Mouse (Mus musculus) megakaryocyte progenitor cell, adult 5-6 weeks (primary cell): ENCODE measurements at regions not wholly inside any gene's neighbourhood (a gene's known extent, or its start where the extent isn't known, plus 50 kb on each side); places are given as distances from the start of the nearest gene placed in this dataset.

Experiments used
- ATAC-seq: replicated peaks from 2 replicates; pipeline ENCODE4 v1.8.0; 2016; ENCODE audit warnings: mild to moderate bottlenecking, moderate TSS enrichment, inconsistent platforms; ENCODE audit not compliant: poor library complexity

- ATAC-seq: peak; percentile 99
Measured at GRCm38 (mm10) chr10:102712263-102712662, 200.2 kb downstream of the Rassf9 start.

GRCm38 (mm10) chr10:102705848-102706247, 193.8 kb downstream of the Rassf9 start:
- peak; percentile 66 for ATAC-seq

DNA sequence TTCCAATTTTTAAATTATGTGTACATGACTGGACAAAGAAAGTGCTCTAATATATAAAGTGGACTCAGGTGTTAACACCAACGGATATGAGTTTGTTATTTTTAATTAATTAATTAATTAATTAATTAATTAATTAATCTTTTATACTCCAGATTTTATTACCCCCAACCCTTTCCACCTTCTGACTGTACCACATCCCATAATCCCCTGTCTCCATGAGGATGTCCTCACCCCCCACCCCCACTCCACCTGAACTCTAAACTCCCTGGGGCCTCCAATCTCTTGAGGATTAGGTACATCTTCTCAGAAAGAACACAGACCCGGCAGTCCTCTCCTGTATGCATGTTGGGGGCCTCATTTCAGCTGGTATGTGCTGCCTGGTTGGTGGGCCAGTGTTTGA, 182.8 kb downstream of the Rassf9 start:
- no peak for ATAC-seq

DNA sequence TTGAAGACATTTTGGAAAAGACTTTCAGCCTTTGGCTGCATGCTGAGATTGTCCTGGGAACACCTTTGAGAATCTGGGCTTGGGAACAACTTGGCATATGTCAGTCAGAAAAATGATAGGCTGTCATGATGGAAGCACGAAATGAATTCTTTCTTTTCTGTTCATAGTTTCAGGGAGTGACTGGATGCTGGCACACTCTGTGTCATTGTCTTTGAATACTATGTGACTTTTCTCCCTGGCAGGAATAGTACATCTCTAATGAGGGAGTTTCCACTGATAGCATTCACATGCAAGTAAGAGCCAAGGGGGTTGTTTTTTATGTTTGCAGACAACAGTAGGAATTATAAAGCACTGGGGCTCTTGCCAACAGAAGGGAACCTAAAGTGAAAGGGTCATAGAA, 177.9 kb downstream of the Rassf9 start:
- no peak for ATAC-seq

DNA sequence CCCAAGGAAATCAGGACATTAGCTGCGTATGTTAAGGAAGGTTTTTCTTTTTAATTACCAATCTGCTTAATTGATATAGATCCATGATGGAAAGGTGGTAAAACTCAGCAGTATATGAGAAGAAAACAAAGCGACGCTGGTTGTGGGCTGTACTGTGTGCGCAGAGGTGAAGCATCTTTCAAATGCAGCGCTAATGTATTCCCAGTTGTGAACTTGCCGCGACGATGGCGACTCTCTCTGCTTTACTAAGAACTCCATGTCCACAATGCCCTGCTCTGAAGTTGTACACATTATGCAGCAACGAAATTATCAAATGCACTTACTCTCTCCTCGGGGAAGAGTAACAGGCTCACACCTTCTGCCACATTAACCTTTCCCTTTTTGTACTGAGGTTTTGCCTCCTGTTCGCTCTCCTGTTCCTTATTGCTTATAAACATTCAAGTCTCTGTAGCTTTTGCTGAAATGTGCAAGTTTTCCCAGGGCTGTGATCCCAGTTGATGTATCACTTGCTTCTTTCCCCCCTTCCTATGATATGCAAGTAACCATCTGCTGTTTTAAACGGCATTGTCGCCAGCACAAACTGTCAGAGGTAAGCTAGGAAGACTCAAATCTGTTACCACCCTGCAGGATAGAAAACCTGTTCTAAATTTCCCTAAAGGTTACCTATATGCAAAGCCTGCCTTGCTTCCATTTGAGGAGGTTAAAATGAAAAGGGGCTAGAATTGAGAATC, 174.8 kb downstream of the Rassf9 start:
- ATAC-seq: no peak

DNA sequence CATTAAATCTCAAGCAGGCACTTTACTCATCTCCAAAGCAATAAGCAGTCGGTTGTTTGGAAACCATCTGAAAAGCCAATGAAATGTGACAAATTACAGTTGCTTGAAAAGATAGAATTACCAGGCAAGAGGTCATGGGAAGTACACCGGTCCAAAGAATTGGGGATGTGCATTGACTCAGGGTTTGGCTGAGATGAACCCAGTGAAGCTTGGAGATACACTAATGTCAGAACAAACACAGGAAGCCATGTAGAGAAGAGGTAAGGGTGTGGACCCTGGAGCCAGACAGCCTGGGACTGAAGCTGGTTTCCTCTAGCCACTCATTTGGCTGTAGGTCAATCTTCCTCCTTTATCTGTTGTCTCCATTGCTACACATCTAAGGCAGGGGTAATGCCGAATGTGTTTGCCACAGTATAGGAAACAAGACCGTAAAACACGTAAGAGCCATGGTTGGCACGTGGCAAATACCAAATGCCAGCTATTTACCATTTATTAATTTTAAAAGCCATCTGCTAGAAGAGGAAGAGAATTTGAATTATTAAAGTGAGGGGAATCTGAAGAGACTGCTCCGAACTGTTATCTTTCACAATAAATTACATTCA, 173.9 kb downstream of the Rassf9 start:
- no peak for ATAC-seq

DNA sequence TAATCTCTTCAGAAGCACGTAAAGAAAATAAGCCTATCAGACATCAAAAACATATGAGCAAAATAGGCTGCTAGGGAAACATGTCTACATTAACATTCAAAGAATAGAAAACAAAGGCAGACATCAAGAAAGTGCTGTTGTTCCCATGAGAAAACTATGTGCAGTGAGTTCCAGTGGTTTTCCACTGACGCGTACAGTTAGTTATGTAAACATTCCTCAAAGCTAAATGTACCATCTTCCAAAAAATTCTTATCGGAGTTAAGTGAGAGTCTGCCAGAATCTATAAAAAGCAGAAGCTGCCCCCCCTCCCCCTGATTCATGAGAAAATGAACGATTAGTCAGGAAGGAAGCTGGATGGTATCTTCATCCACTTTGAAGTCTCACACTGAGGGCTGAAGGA, 155.3 kb downstream of the Rassf9 start:
- ATAC-seq: no peak

GRCm38 (mm10) chr10:102659683-102660082, 147.7 kb downstream of the Rassf9 start:
- no peak for ATAC-seq

- no peak for ATAC-seq
Measured at GRCm38 (mm10) chr10:102636507-102636906, 124.5 kb downstream of the Rassf9 start.

DNA sequence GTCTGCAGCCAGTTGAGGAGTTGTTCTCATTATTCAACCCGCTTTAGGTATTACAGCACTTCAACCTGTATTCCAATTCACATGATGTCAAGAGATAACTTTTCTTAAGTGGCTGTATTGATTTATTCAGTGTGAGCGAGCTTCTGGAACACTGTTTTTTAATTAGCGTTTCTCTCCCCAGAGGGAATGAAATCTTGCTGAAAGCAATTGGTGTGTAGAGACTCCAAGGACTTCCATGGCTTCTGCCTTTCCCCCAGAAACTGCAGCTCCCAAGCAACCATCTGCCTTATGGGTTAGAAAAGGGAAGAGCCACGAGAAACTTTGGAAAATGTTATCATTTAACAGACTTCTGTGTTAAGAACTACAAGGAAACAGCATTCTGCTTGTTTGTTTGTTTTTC, 121.4 kb downstream of the Rassf9 start:
- ATAC-seq: no peak

DNA sequence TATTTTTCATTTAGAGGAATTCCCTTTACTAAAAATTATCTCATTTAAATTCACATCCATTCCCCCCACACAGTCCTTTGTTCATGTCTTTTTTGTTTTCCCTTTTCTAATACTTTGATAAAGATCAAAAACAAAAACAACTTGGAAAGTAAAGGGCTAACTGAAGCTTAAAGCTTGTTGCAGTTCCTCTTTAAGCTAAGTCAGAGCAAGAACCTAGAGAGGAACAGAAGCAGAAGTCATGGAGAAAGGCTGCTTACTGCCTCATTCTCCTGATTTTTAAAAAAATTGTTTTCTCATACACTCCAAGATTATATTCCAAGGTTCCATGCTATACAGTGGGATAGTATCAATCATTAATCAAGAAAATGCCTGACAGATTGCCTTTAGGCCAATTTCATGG, 116.6 kb downstream of the Rassf9 start:
- peak; percentile 72 for ATAC-seq

GRCm38 (mm10) chr10:102623895-102624294, 111.9 kb downstream of the Rassf9 start:
- peak; percentile 79 for ATAC-seq

GRCm38 (mm10) chr10:102622583-102623008, 110.6 kb downstream of the Rassf9 start:
- ATAC-seq: peak; percentile 72

DNA sequence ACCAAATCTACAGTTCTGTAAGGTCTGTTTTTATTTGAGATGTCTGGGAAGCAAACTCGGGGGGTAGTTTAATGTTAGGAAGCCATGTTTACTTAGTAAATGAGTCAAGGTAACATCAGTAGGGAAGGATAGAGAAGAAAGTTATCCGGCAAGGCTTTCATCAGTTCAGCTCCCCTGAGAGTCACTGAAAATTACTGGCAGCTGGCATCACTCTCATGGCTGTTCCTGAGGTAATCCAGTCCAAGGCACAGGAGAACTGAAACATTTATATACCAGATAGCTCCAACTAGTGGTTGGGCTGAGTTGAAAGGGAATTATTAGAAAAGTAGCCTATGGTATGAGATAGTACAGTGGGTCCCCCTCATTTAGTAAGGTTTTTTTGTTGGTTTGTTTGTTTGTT, 106.7 kb downstream of the Rassf9 start:
- no peak for ATAC-seq

GRCm38 (mm10) chr10:102615962-102616595, 104.1 kb downstream of the Rassf9 start:
- no peak for ATAC-seq
